Mouse (Mus musculus) midbrain, embryonic 15.5 days (tissue): ENCODE results near the gene Tll1. TPM values are rescaled to one million over a fixed set of nuclear protein-coding genes. Genes with fewer than 3 reads are reported as not detected.
A peak's percentile ranks its signal among the peaks of the same experiment; 100 is the strongest.

Experiments
- ATAC-seq: fragments of 200-750 bp; cut with Nextera tagmentation; replicated peaks from 2 replicates; pipeline ENCODE4 v1.8.0; 2017; ENCODE audit warnings: moderate TSS enrichment
- H3K27ac ChIP-seq: fragments of 300-500 bp; sonication (generic); 2 replicates; pipeline ENCODE4 v1.5.1; 2015; ENCODE audit warnings: mild to moderate bottlenecking, inconsistent platforms
- H3K27me3 ChIP-seq: fragments of 300-500 bp; sonication (generic); replicated peaks from 2 replicates; pipeline ENCODE4 v1.6.1; 2015; ENCODE audit warnings: inconsistent platforms
- H3K36me3 ChIP-seq: fragments of 300-500 bp; sonication (generic); replicated peaks from 2 replicates; pipeline ENCODE4 v1.6.1; 2015; ENCODE audit warnings: inconsistent platforms
- H3K4me1 ChIP-seq: fragments of 300-500 bp; sonication (generic); 2 replicates; pipeline ENCODE4 v1.6.1; 2015; ENCODE audit warnings: inconsistent platforms
- H3K4me2 ChIP-seq: fragments of 300-500 bp; sonication (generic); 2 replicates; pipeline ENCODE4 v1.6.1; 2015; ENCODE audit warnings: inconsistent platforms, mild to moderate bottlenecking, moderate library complexity
- H3K4me3 ChIP-seq: fragments of 300-500 bp; sonication (generic); 2 replicates; pipeline ENCODE4 v1.5.1; 2015; ENCODE audit warnings: mild to moderate bottlenecking, inconsistent platforms
- H3K9ac ChIP-seq: fragments of 300-500 bp; sonication (generic); 2 replicates; pipeline ENCODE4 v1.6.1; 2015; ENCODE audit warnings: mild to moderate bottlenecking, inconsistent platforms
- H3K9me3 ChIP-seq: fragments of 300-500 bp; sonication (generic); 2 replicates; pipeline ENCODE4 v1.6.1; 2016; ENCODE audit warnings: inconsistent platforms
- WGBS: fragments of 180-500 bp; shearing (Covaris S2); methylation state at CpG from one replicate; pipeline ENCODE4 v1.1.7; 2015; ENCODE audit warnings: mixed read lengths; 5-methylcytosine and 5-hydroxymethylcytosine counted together
- polyA plus RNA-seq: library from polyadenylated mRNA; unstranded; fragments of >200 nt; fragmentation: Nextera tagmentation; extraction: Ambion mirVana; gene quantifications from 2 replicates; pipeline ENCODE4 v1.2.1, GENCODE M21; 2015

Tll1 gene
- polyA plus RNA-seq: 3.5 TPM in 2 replicates

DNA sequence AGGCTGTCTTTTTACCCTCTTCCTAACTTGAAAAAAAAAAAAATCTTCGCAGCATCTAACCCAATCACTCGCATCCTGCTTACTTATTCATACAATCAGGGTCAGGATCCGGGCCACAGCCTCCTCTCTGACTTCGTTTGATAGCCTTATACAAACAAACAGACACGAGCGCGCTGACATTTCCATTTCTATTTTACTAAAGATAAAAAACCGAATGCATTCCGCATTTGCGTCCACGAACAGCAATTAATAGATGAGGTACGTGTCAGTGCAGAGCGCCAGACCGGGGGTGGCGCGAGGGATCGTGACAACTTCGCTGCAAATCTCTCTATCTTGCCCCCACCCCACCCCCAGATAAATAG is at the start of gene Tll1:
Tll1 (minus strand) TSS at position 248 of the 362 bp plus-strand sequence.
- peak within 1 kb of the TSS; percentile 59 for H3K9ac ChIP-seq
- peak; percentile 29 for ATAC-seq
- H3K27me3 ChIP-seq: peaks cover 4% of the 10 kb centered on the region; the same call in 1 of the 2 replicates
- H3K36me3 ChIP-seq: no peaks in the 10 kb centered on the region
- WGBS: under 1% methylated on average over 18 of the region's 18 CpGs
- no peaks in the 10 kb centered on the region for H3K9me3 ChIP-seq
- H3K4me3 ChIP-seq: peak within 1 kb of the TSS; percentile 48
- peaks cover 23% of the 10 kb centered on the region for H3K4me1 ChIP-seq
- peak within 1 kb of the TSS; percentile 84 for H3K4me2 ChIP-seq
- peak within 1 kb of the TSS; percentile 40 for H3K27ac ChIP-seq

DNA sequence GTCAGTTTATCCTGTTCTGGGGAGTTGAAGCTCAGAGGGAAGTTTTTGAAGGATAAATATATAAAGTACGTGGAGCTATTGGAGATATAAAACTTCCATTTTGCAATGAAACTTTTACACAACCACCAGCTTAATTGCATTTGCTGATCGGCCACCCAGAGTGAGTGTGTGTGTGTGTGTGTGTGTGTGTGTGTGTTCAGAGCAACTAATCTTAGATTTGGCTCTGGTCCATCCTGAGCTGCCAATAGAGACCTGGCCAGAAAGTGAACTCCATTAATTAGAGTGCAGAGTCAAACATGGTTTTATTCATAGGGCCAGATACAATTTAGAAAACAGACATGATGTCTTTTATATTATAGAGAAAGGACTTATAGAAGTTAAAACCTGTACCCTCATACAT is 32.6 kb upstream of the Tll1 start:
- Histone ChIP-seq H3K4me2 (no peak overlapping the region), H3K9ac (no peak overlapping the region), H3K27me3 (no peaks in the 10 kb centered on the region), H3K4me3 (no peak overlapping the region), H3K36me3 (no peaks in the 10 kb centered on the region), H3K27ac (no peak overlapping the region), H3K4me1 (no peaks in the 10 kb centered on the region), H3K9me3 (no peaks in the 10 kb centered on the region)
- ATAC-seq: no peak
- WGBS: 80% methylated on average over 2 of the region's 2 CpGs

DNA sequence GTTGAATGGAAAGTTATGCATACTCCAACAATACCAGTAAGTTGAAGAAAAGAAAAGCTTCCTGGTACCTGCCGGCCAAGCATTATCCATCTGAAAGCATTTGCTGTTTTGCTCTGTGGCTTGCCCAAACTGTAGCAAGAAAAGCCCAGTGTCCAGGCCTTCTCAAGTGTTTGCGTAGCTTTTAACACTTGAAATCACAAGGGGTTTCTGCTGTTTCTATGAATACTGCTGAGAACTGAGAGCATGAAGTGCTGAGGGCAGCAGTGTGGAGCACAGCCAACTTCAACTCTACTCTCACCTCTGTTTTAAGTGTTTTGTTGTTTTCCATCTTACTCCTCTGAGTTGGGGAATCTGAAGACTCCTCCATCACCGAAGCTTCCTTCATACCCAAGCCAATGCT is 15.5 kb upstream of the Tll1 start:
- Histone ChIP-seq H3K9ac (no peak overlapping the region), H3K9me3 (no peaks in the 10 kb centered on the region), H3K27me3 (no peaks in the 10 kb centered on the region), H3K4me2 (no peak overlapping the region), H3K27ac (no peak overlapping the region), H3K4me3 (no peak overlapping the region), H3K36me3 (no peaks in the 10 kb centered on the region), H3K4me1 (no peaks in the 10 kb centered on the region)
- no peak for ATAC-seq
- WGBS: 91% methylated on average over 3 of the region's 3 CpGs

DNA sequence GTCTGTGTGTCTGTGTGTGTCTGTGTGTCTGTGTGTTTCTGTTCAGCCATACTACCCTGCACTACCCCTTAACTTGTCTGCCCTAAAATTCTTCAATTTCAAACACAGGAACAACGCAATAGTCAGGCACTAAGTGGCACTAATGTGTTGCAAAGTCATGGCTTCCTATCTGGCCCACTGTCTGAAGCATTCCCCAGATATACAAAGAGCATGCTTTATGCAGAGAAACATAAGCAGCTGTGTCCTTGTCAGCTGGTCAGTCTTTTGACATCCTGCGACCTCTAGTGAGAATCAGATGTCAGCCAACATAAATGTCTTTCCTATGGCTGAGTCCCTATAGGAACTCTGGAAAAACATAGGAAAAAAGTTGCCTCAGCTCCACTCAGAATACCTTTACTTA is 11.6 kb upstream of the Tll1 start:
- Histone ChIP-seq H3K4me2 (no peak overlapping the region), H3K9ac (no peak overlapping the region), H3K4me3 (no peak overlapping the region), H3K36me3 (no peaks in the 10 kb centered on the region), H3K4me1 (no peaks in the 10 kb centered on the region), H3K27ac (no peak overlapping the region), H3K27me3 (no peaks in the 10 kb centered on the region), H3K9me3 (no peaks in the 10 kb centered on the region)
- 55% methylated on average over 2 of the region's 2 CpGs for WGBS
- ATAC-seq: 0 out of 2 replicates have a peak, but pooled peaks have one; percentile 33

DNA sequence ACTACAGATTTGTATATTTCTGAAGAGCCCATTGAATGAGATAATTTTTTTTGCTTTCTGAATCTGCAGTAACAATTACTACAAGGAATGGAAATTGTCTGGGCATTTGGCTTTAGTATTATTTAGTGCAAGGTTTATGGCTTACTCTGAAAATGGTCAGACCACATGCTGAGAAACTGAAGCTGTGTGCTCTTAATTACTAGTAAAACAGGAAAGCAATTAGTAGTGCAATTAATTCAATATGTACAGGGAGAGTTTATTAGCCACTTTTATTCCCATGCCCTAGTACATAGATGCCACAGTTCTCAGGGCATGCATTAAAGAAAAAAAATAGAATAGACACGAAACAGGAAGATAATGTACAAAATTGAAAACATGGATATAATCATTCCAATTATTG is 10.2 kb upstream of the Tll1 start:
- WGBS: 79% methylated on average over 1 of the region's 1 CpGs
- ATAC-seq: no peak
- H3K9me3 ChIP-seq: no peaks in the 10 kb centered on the region
- H3K4me3 ChIP-seq: no peak overlapping the region
- no peak overlapping the region for H3K9ac ChIP-seq
- H3K36me3 ChIP-seq: no peaks in the 10 kb centered on the region
- no peak overlapping the region for H3K4me2 ChIP-seq
- no peaks in the 10 kb centered on the region for H3K4me1 ChIP-seq
- H3K27me3 ChIP-seq: no peaks in the 10 kb centered on the region
- no peak overlapping the region for H3K27ac ChIP-seq

DNA sequence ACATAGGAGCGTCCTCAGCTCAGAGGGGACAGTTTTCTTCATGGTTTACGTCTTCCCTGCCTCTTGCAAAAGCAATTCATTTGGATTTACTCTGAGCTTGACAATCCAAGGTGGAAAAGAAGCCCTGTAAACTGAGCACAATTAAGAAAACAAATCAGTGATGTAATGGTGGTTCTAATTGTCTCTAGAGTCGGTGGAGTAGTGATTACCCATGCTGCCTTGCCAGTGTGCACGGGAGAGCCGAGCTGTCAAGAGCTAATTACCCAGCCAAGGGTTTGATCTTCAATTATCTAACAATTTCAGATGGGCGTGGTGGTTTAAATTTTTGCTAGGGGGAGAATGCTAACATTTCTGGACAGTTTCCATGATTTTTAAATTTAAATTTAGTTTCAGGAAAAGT is 9.3 kb upstream of the Tll1 start:
- H3K27me3 ChIP-seq: no peaks in the 10 kb centered on the region
- no peaks in the 10 kb centered on the region for H3K4me1 ChIP-seq
- H3K4me2 ChIP-seq: no peak overlapping the region
- H3K27ac ChIP-seq: no peak overlapping the region
- no peak overlapping the region for H3K4me3 ChIP-seq
- ATAC-seq: no peak
- WGBS: 45% methylated on average over 6 of the region's 6 CpGs
- no peaks in the 10 kb centered on the region for H3K36me3 ChIP-seq
- H3K9me3 ChIP-seq: no peaks in the 10 kb centered on the region
- no peak overlapping the region for H3K9ac ChIP-seq

DNA sequence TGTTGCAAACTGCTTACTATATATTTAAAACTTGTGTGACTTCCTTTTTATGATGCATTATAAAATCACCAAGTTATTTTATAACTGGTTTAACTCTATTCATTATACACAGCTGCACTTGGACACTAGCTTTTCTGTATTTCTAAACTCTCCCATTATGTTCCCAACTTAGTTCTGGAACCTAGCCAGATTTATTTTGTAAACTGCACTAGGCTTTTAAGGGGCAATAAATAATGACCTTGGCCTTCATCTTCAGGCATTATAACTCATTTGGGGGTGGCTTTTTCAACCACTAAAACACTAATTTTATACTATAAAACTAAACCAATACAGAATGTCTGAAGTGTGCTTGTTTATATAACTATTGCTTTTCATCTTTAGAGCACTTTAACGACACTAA is 8.8 kb upstream of the Tll1 start:
- Histone ChIP-seq H3K9ac (no peak overlapping the region), H3K4me3 (no peak overlapping the region), H3K27ac (no peak overlapping the region), H3K27me3 (no peaks in the 10 kb centered on the region), H3K9me3 (no peaks in the 10 kb centered on the region), H3K36me3 (no peaks in the 10 kb centered on the region), H3K4me1 (no peaks in the 10 kb centered on the region), H3K4me2 (no peak overlapping the region)
- whole genome bisulfite sequencing: 74% methylated on average over 1 of the region's 1 CpGs
- ATAC-seq: no peak

DNA sequence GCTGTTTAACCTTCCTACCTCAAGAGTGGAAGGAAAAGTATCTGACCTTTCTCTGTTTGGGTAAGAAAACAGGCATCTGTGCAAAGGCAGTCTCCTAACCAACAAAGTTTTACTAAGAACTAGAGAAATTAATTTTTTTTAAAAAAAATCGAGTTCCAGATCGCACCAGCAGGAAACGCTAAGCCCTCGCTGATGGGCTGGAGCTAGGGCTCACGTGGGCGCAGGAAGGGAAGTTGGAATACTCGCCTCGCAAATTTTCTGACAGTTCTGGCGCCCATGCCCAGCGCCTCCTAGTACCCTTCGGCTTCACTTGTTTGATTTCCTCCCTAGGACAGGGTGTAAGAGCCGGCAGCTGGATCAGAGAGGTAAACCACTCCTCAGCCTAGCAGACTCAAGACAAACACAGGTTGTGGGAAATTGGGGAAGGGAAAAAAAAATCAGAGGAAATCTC is 365 bp upstream of the Tll1 start:
- ATAC-seq: peak; percentile 32
- Histone ChIP-seq H3K9ac (peak overlapping the region; percentile 59; the same call in 1 of the 2 replicates), H3K4me1 (peaks cover 23% of the 10 kb centered on the region), H3K4me2 (peak overlapping the region; percentile 84), H3K36me3 (no peaks in the 10 kb centered on the region), H3K9me3 (no peaks in the 10 kb centered on the region), H3K27ac (0 out of 2 replicates have a peak overlapping the region, but pooled peaks have one; percentile 40), H3K27me3 (peaks cover 4% of the 10 kb centered on the region; the same call in 1 of the 2 replicates), H3K4me3 (peak overlapping the region; percentile 48)
- 0% methylated on average over 12 of the region's 12 CpGs for WGBS

DNA sequence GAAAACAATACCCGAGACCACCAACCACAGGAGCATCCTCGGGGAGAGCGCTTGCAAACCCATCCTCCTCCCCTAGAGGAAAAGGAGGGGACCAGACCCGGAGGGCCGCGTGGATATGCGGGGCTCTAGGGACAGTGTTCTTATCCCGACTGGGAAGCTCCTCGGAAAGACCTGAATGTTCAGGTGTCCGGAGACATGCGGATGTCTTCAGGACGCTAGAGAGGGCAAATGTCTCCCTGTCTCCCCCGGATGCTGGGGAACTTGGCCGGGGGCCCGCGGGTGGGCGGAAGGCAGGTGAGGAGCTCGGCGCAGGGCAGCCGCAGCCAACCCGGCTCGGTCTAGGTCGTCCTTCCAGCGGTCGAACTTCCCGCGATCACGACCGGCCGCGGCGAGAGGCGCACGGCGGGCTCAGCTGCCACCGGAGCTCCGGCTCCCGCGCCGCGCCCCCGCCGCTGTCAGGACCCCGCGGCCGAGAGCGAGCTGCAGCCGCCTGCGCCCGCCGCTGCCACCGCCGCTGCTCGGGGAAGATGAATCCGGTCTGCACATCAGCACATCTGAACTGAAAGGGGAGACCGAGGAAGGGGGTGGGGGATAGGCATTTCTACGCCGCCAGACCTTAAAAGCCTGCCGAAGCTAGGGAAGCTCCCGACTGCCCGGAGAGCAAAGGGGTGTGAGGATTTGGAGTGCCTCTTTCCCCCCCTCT is 599 bp downstream of the Tll1 start:
- peak overlapping the region; percentile 84 for H3K4me2 ChIP-seq
- peak overlapping the region; percentile 40 for H3K27ac ChIP-seq
- H3K27me3 ChIP-seq: peaks cover 4% of the 10 kb centered on the region; the same call in 1 of the 2 replicates
- ATAC-seq: peak; percentile 82
- no peaks in the 10 kb centered on the region for H3K36me3 ChIP-seq
- under 1% methylated on average over 55 of the region's 61 CpGs for WGBS
- H3K4me3 ChIP-seq: peak overlapping the region; percentile 48
- no peaks in the 10 kb centered on the region for H3K9me3 ChIP-seq
- peak overlapping the region; percentile 59 for H3K9ac ChIP-seq
- H3K4me1 ChIP-seq: peaks cover 23% of the 10 kb centered on the region

DNA sequence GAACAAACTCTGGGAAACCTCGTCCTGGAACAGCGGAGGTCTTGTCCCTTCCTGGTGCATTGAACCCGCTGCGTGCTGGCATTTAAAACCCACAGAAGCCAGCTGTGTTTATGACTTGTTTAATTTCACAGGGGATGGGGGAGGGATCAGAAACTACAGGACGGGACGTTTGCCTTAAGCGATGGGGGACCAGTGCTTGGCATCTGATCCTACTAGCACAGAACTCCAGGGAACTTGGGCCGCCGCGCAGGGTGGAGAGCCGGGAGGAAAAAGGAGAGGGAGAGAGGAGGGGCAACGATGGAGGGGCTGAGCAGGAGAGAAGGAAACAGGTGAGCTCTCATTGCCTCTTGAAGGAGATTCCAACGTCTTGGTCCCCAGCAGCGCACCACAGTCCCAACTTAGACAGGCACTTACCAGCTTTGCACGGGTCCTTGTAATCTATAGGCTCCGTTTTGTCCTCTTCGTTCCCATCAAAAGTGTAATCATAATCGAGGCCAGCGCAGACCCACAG is 1.2 kb downstream of the Tll1 start:
- H3K4me3 ChIP-seq: peak overlapping the region; percentile 48
- H3K27me3 ChIP-seq: peaks cover 4% of the 10 kb centered on the region; the same call in 1 of the 2 replicates
- peak; percentile 61 for ATAC-seq
- H3K4me2 ChIP-seq: peak overlapping the region; percentile 84
- peak overlapping the region; percentile 59 for H3K9ac ChIP-seq
- no peaks in the 10 kb centered on the region for H3K9me3 ChIP-seq
- under 1% methylated on average over 19 of the region's 19 CpGs for WGBS
- no peak overlapping the region for H3K27ac ChIP-seq
- no peaks in the 10 kb centered on the region for H3K36me3 ChIP-seq
- H3K4me1 ChIP-seq: peaks cover 23% of the 10 kb centered on the region

DNA sequence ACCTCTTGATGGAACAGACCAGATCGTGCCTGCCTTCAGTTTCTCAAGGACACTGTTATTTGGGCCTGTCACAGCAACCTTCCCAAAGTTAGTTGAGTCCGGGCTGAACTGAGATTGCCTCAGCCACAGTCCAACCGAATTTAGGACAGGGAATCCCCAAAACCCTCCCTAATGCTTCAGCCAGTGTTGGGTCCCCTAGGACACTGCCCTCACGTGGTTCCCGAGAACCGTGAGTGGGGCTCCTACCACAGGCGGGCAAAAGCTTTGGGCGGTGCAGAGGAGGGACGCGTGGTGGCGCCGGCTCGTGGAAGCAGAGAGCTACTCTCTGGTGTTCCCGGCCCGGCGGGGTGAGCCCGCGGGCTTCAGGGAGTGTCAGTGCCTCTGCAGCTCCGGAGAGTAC is 1.9 kb downstream of the Tll1 start:
- Histone ChIP-seq H3K4me2 (peak overlapping the region; percentile 84), H3K4me1 (peaks cover 23% of the 10 kb centered on the region), H3K4me3 (peak overlapping the region; percentile 48), H3K36me3 (no peaks in the 10 kb centered on the region), H3K27ac (no peak overlapping the region), H3K9me3 (no peaks in the 10 kb centered on the region), H3K9ac (no peak overlapping the region), H3K27me3 (peaks cover 4% of the 10 kb centered on the region; the same call in 1 of the 2 replicates)
- under 1% methylated on average over 19 of the region's 19 CpGs for WGBS
- peak; percentile 72 for ATAC-seq

DNA sequence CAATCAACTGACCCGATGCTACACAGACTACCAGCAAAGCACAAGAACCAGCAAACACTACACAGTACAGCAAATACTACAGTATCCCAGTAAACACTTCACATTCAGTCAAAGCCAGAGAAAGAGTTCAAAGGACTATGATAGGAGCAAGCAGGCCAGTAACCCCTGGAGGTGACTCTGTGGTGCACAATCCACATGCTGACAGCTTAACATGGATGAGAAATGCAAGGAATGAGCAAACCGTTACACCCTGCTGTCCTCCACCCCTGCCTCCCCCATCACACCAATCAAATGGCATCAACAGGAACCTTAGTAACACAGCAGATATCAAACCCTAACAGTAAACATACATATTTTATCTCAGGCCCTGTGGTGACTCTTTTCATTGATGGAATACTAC is 7.7 kb downstream of the Tll1 start:
- no peak for ATAC-seq
- WGBS: 87% methylated on average over 2 of the region's 2 CpGs
- H3K27me3 ChIP-seq: no peaks in the 10 kb centered on the region
- H3K4me1 ChIP-seq: no peaks in the 10 kb centered on the region
- no peaks in the 10 kb centered on the region for H3K36me3 ChIP-seq
- no peak overlapping the region for H3K4me2 ChIP-seq
- H3K27ac ChIP-seq: no peak overlapping the region
- no peak overlapping the region for H3K9ac ChIP-seq
- H3K9me3 ChIP-seq: no peaks in the 10 kb centered on the region
- H3K4me3 ChIP-seq: no peak overlapping the region

DNA sequence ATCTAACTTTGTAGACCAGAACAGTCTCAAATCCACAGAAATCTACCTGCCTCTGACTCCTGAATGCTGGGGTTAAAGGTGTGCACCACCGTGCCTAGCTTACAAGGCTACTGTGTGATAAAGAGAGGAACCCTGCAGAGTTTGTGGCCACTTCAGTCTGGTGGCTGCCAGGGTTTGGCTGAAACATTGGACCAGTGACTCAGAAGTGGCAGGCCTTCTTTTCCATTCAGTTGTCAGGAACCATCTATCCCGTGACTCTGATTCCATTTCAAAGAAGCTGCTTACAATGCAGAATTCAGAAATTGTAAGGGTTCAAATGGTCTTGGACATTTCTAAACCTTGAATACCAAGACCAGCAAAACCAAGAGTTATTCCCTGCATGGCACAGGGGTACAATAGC is 12.7 kb downstream of the Tll1 start:
- H3K4me2 ChIP-seq: no peak overlapping the region

More for the DNA sequence above, 12.7 kb downstream of the Tll1 start:
- Histone ChIP-seq H3K9me3 (no peaks in the 10 kb centered on the region), H3K27ac (no peak overlapping the region), H3K4me3 (no peak overlapping the region), H3K36me3 (no peaks in the 10 kb centered on the region), H3K9ac (no peak overlapping the region), H3K4me1 (no peaks in the 10 kb centered on the region), H3K27me3 (no peaks in the 10 kb centered on the region)
- no peak for ATAC-seq
- 36% methylated on average over 2 of the region's 2 CpGs for WGBS
